Mouse (Mus musculus): ENCODE measurements around the gene Cfap54.

DNA sequence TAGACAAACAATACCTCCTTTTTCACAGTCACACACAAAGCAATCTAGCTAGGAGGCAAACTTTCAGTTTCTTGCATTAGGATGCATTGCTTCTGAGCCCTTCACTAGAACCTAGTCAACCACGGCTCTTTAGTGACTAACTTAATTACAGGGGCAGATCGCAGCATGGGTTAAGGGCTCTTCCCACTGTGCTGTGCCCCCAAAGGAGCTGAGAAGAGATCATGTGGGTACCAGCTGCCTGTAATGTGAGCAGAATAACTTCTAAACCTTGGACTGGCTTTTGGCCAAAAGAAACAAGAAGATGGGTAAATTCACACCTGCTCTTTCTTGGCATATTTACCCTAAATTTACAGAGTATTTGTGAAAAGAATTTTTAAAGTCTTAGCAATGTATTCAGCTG is 291.2 kb downstream of the Cfap54 start:
- TF ChIP-seq CTCF (IDR thresholded peaks at IDR 0.05; ENCODE audit: borderline replicate concordance, insufficient read depth, low read length) (no peak), POLR2A (IDR thresholded peaks at IDR 0.05; ENCODE audit: low read depth, low read length) (no peak)
